Mouse (Mus musculus) heart, postnatal 0 days (tissue): ENCODE measurements around the gene Ranbp10. TPM values are rescaled to one million over a fixed set of nuclear protein-coding genes. Genes with fewer than 3 reads are reported as not detected.
A peak's percentile ranks its signal among the peaks of the same experiment; 100 is the strongest.

Experiments used
- ATAC-seq: fragments of 200-750 bp; cut with Nextera tagmentation; 2 replicates; pipeline ENCODE4 v1.8.0; 2017; ENCODE audit warnings: low read depth, moderate number of reproducible peaks, moderate library complexity; ENCODE audit not compliant: insufficient read depth
- DNase-seq: peaks from one replicate; pipeline ENCODE4 v3.0.0-alpha.2; 2016; ENCODE audit warnings: low spot score
- H3K27ac ChIP-seq: fragments of 300-500 bp; sonication (generic); 2 replicates; pipeline ENCODE4 v1.5.1; 2014; ENCODE audit warnings: low read depth, mild to moderate bottlenecking
- H3K27me3 ChIP-seq: fragments of 300-500 bp; sonication (generic); 2 replicates; pipeline ENCODE4 v1.6.1; 2014; ENCODE audit warnings: low read length, mixed read lengths; ENCODE audit not compliant: control insufficient read depth, insufficient read depth
- H3K36me3 ChIP-seq: fragments of 300-500 bp; sonication (generic); replicated peaks from 2 replicates; pipeline ENCODE4 v1.6.1; 2014; ENCODE audit warnings: low read length, mixed read lengths; ENCODE audit not compliant: control insufficient read depth, insufficient read depth
- H3K4me1 ChIP-seq: fragments of 300-500 bp; sonication (generic); 2 replicates; pipeline ENCODE4 v1.6.1; 2014; ENCODE audit warnings: antibody characterized with exemption; ENCODE audit not compliant: control insufficient read depth, insufficient read depth
- H3K4me2 ChIP-seq: fragments of 300-500 bp; sonication (generic); 2 replicates; pipeline ENCODE4 v1.6.1; 2014; ENCODE audit warnings: low read depth, mild to moderate bottlenecking, low read length, moderate library complexity
- H3K4me3 ChIP-seq: fragments of 300-500 bp; sonication (generic); 2 replicates; pipeline ENCODE4 v1.5.1; 2014; ENCODE audit warnings: low read depth, low read length
- H3K9ac ChIP-seq: fragments of 300-500 bp; sonication (generic); replicated peaks from 2 replicates; pipeline ENCODE4 v1.6.1; 2014; ENCODE audit warnings: low read depth, low read length, mixed read lengths
- H3K9me3 ChIP-seq: fragments of 300-500 bp; sonication (generic); replicated peaks from 2 replicates; pipeline ENCODE4 v1.6.1; 2016; ENCODE audit warnings: low read length; ENCODE audit not compliant: control insufficient read depth
- CTCF ChIP-seq: IDR thresholded peaks from 2 replicates; pipeline ENCODE4 v1.5.1; 2016; ENCODE audit warnings: antibody characterized with exemption, control low read depth, low read depth
- EP300 ChIP-seq: IDR thresholded peaks from 2 replicates; pipeline ENCODE4 v1.6.1; 2016; ENCODE audit warnings: antibody characterized with exemption, low read depth
- WGBS: fragments of 180-500 bp; shearing (Covaris S2); extraction: QIAGEN DNeasy Blood & Tissue Kit; methylation state at CpG from one replicate; pipeline ENCODE4 v1.1.7; 2014; 5-methylcytosine and 5-hydroxymethylcytosine counted together
- polyA plus RNA-seq: library from polyadenylated mRNA; unstranded; fragments of >200 nt; fragmentation: Nextera tagmentation; extraction: Ambion mirVana; gene quantifications from 2 replicates; pipeline ENCODE4 v1.2.1, GENCODE M21; 2015
- total RNA-seq: library from RNA; depleted of rRNA; stranded (reverse); fragments of >200 nt; gene quantifications from 2 replicates; pipeline ENCODE4 v1.2.3, GENCODE M21; 2014; ENCODE audit warnings: low replicate concordance

Ranbp10 gene
- total and polyA plus RNA-seq, 2 experiments from 2014 or later: 6.7 to 8.7 TPM

DNA sequence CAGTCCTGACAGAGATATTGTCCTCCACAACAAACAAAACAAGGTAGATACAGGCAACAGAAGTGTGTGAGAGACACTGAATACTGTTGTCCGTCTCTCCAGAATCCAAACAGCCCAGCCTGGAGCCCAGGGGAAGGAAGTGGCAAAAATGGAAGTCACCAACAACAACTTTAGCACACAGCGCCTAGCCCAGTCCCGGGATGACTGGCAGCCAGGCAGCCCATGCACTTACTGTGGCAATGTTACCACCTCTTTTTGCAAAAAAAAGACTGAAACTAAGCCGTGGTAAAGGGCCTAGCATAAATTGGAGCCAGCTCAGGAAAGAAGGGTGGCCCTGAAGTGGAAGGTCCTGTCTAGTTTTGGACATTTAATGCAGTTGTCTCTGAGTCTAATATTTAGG is 771 bp downstream of the Ranbp10 start:
- H3K4me1 ChIP-seq: peaks cover 9% of the 10 kb centered on the region
- H3K36me3 ChIP-seq: peaks cover 33% of the 10 kb centered on the region
- H3K4me2 ChIP-seq: peak overlapping the region; percentile 89
- H3K27me3 ChIP-seq: no peaks in the 10 kb centered on the region
- peak overlapping the region; percentile 95 for H3K9ac ChIP-seq
- 6% methylated on average over 4 of the region's 4 CpGs for WGBS
- ATAC-seq (no peak), DNase-seq (no peak)
- H3K4me3 ChIP-seq: peak overlapping the region; percentile 99
- no peaks in the 10 kb centered on the region for H3K9me3 ChIP-seq
- no peak for TF ChIP-seq EP300
- TF ChIP-seq CTCF: no peak
- peak overlapping the region; percentile 88 for H3K27ac ChIP-seq

GRCm38 (mm10) chr8:105825506-105825905 is 1.6 kb downstream of the Ranbp10 start:
- H3K36me3 ChIP-seq: peaks cover 42% of the 10 kb centered on the region

GRCm38 (mm10) chr8:105820925-105821324 is 6.2 kb downstream of the Ranbp10 start:
- H3K36me3 ChIP-seq: peaks cover 50% of the 10 kb centered on the region
- H3K27ac ChIP-seq: peak overlapping the region; percentile 38; the same call in 1 of the 2 replicates

More at GRCm38 (mm10) chr8:105825506-105825905, 1.6 kb downstream of the Ranbp10 start:
- TF ChIP-seq CTCF: no peak
- TF ChIP-seq EP300: no peak
- DNase-seq (no peak), ATAC-seq (no peak)
- 71% methylated on average over 4 of the region's 4 CpGs for WGBS
- Histone ChIP-seq H3K27ac (no peak overlapping the region), H3K4me1 (peaks cover 9% of the 10 kb centered on the region), H3K9ac (peak overlapping the region; percentile 95; the same call in 1 of the 2 replicates), H3K9me3 (no peaks in the 10 kb centered on the region), H3K4me2 (peak overlapping the region; percentile 89), H3K27me3 (no peaks in the 10 kb centered on the region), H3K4me3 (0 out of 2 replicates have a peak overlapping the region, but pooled peaks have one; percentile 99)

DNA sequence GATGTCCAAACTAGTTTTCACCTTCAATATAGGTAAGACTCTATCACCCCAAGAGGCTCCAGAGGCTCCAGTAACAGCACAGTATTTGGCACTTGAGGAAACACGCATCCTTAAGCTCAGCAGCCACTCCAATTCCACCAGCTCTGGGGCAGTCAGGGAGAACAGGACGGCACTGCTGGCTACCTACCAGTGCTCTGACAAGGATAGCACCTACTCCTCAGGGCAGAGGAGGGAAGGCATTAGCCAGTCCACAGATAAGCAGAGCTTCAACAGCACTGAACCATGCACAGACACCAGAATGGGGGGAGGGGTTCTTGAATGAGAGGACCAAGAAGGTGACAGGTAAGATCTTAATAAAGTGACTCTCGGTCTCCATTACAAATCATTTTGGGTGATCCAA is 7.5 kb downstream of the Ranbp10 start:
- H3K9me3 ChIP-seq: no peaks in the 10 kb centered on the region
- H3K9ac ChIP-seq: no peak overlapping the region
- no peaks in the 10 kb centered on the region for H3K27me3 ChIP-seq
- H3K4me1 ChIP-seq: no peaks in the 10 kb centered on the region
- DNase-seq (no peak), ATAC-seq (no peak)
- H3K4me3 ChIP-seq: no peak overlapping the region
- 83% methylated on average over 3 of the region's 3 CpGs for WGBS
- H3K4me2 ChIP-seq: no peak overlapping the region
- H3K27ac ChIP-seq: no peak overlapping the region
- TF ChIP-seq CTCF: no peak
- no peak for TF ChIP-seq EP300
- peaks cover 44% of the 10 kb centered on the region; the same call in 1 of the 2 replicates for H3K36me3 ChIP-seq

More at GRCm38 (mm10) chr8:105820925-105821324, 6.2 kb downstream of the Ranbp10 start:
- no peak for TF ChIP-seq CTCF
- no peak for TF ChIP-seq EP300
- Histone ChIP-seq H3K9me3 (no peaks in the 10 kb centered on the region), H3K4me3 (no peak overlapping the region), H3K4me2 (no peak overlapping the region), H3K4me1 (peaks cover 3% of the 10 kb centered on the region), H3K9ac (no peak overlapping the region), H3K27me3 (no peaks in the 10 kb centered on the region)
- 75% methylated on average over 1 of the region's 1 CpGs for WGBS
- DNase-seq (peak; percentile 27), ATAC-seq (peak; percentile 82; the same call in 1 of the 2 replicates)

DNA sequence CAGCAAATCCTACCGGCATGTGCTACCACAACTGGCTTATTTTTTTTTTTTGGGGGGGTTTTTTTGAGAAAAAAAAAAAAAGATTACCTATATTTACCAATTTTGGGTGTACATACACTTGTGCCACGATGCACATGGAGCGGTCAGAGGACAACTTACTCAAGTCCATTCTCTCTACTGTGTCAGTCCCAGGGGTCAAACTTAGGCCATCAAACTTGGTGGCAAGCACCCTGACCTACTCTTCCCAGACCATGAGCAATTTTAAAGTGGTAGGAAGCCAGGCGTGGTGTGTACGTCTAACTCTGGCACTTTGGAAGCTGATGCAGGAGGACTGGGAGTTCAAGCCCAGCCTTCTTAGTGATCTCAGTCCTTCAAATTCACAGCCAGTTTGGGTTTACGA is 13.9 kb downstream of the Ranbp10 start:
- Histone ChIP-seq H3K4me3 (no peak overlapping the region), H3K27ac (no peak overlapping the region), H3K36me3 (peaks cover 8% of the 10 kb centered on the region; the same call in 1 of the 2 replicates), H3K9me3 (no peaks in the 10 kb centered on the region), H3K27me3 (no peaks in the 10 kb centered on the region), H3K9ac (no peak overlapping the region), H3K4me1 (peaks cover 7% of the 10 kb centered on the region; the same call in 1 of the 2 replicates), H3K4me2 (no peak overlapping the region)
- TF ChIP-seq CTCF (no peak), EP300 (no peak)
- ATAC-seq: no peak
- DNase-seq: no peak
- WGBS: 94% methylated on average over 6 of the region's 6 CpGs

- Histone ChIP-seq H3K27me3 (no peaks in the 10 kb centered on the region), H3K9ac (no peak overlapping the region), H3K27ac (no peak overlapping the region), H3K4me3 (no peak overlapping the region), H3K4me1 (peaks cover 13% of the 10 kb centered on the region; the same call in 1 of the 2 replicates), H3K4me2 (no peak overlapping the region), H3K36me3 (peaks cover 4% of the 10 kb centered on the region; the same call in 1 of the 2 replicates), H3K9me3 (no peaks in the 10 kb centered on the region)
- ATAC-seq: no peak
- no peak for DNase-seq
- 73% methylated on average over 5 of the region's 5 CpGs for WGBS
- TF ChIP-seq EP300: no peak
- TF ChIP-seq CTCF: no peak
These were observed 14.6 kb downstream of the Ranbp10 start for GRCm38 (mm10) chr8:105812511-105812910.
